Mouse (Mus musculus) T-cell, adult 2 months (primary cell): ENCODE data around the gene Cep19.

Experiments used
- DNase-seq: peaks from one replicate; pipeline ENCODE4 v3.0.0; 2022; ENCODE audit warnings: low spot score

Gene Cep19

DNA sequence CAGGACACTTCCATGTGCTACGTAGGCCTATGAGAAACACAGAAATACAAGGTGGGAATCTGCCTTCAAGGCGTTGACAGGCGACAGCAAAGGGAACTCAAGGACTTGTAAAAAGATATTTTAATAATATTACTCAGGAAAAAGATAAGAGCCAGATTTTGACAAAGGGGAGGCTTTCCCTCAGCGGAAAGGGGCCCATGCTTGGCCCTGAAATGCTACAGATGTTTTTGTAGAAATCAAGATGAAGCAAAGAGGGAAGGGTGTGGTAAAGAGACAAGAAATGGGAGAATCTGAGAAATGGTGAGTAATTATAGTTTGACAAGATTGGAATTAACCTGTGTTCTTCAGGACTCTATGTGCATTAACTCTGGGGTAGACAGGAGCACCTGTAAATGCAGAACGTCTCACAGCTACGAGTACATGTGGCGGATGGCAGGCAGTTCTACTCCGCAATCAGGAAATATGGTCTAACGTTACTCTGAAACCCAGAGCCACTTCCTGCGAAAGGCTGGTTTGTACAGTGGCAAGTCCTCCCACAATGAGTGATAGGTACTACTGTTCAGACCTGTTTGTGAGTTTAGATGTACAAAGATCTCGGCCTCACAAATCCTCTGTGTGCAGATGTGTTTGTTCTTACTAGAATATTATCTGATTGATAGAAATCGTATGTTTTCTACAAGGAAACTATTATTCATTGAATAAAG, 7.9 kb downstream of the Cep19 start:
- DNase-seq: peak; percentile 81

- DNase-seq: peak; percentile 63
These were observed 8.6 kb downstream of the Cep19 start for GRCm38 (mm10) chr16:32108170-32108569.

GRCm38 (mm10) chr16:32108578-32108977, 9.0 kb downstream of the Cep19 start:
- DNase-seq: no peak

DNA sequence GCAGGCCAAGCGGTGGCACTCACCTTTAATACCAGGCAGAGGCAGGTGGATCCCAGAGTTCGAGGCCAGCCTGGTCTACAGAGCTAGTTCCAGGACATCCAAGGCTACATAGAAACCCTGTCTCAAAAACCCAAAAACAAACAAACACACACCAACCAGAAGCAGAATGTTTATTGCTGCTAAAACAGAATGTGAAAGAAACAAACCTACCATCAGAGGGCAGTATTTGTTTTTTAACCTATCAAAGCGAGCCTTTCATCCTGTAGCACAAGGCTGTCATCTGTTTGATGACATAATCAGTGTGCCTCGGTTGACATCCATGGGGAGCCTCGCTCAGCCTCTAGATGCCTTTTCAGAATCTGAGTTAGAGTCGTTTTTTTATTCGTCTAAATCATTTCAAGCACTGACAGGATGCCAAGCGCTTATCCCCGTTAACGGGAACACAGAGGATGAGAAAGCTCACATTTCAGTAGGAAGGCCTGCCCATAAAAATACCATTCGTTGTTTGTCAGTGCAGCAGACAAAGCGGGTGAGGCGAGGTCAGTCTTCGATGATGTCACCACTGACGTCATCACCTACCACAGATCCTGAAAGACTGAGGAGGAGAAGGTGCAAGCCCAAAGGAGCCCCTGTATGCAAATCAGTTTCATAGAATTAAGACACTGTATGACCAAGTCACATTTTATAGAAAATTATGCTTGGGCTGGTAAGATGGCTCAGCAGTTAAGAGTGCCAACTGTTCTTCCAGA, 11.5 kb downstream of the Cep19 start:
- peak; percentile 60 for DNase-seq

- DNase-seq: peak; percentile 86
These were observed 14.1 kb downstream of the Cep19 start for GRCm38 (mm10) chr16:32113541-32114218.

DNA sequence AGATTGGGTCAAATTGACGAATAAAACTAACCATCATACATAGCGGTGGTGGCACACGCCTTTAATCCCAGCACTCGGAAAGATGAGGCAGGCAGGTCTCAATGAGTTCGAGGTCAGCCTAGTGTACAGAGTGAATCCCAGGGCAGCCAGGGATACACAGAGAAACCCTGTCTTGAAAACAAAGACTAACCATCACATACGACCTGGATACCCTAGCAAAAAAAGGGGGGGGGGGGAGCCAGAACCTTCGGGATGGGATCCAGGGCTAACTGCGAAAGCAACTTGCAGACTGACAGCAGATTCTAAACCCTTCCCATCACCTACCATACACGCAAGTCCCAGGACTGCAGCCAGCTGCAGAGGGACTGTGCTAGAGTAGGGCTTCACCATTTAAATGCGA, 14.8 kb downstream of the Cep19 start:
- no peak for DNase-seq

DNA sequence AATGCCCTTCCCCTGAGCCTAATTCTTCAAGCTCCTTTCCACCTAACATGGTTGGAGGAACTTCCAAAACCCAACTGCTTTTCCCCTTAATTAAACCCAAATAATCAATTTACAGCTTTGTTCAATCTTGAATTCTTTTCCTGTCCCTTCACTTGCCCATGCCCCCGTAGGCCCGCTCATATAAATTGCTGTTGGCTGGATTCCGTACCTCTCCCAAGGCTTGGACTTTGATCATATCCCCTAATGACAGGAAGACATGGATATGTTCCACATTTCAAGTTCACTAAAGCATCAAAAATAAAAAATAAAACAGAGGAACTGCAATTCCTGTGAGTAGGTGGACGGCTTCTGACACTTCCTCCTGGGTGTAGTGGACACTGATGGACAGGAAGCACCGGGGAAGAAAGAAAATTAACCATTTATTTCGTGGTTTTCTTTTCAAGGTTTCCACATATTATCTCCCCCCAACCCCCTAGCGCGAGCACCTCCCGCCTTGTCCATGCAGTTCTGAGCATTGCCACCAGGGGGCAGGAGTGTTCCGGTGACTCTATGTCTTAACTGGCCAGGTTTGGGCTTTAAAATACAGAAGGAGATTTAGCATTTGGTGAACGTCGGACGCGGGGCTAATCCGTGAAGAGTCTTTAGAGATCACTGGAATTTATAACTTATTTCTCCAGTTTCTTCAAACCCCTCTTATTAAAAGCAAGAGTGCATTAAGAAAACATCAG, 15.5 kb downstream of the Cep19 start:
- peak; percentile 82 for DNase-seq

GRCm38 (mm10) chr16:32115781-32116180, 16.2 kb downstream of the Cep19 start:
- no peak for DNase-seq

DNA sequence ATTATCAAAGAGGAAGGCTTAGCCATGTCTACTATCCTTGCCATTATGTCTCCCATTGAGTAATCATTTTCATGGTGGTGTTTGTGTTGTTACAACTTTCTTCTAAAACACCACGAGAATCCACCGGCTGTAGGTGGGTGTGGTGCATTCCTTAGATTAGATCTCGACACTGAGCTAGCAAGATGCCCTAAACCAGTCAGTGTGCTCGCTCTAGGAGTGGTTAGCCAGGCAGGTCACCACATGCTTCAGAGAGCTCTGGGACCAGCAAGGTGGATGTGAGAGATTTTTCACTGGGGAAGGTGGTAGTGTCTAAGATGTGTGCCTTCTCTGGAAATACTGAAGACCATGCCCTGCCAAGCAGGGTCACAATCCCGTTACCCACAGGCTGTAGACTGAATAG, 16.6 kb downstream of the Cep19 start:
- no peak for DNase-seq

GRCm38 (mm10) chr16:32120454-32120853, 20.9 kb downstream of the Cep19 start:
- no peak for DNase-seq

- DNase-seq: no peak
These were observed 24.4 kb downstream of the Cep19 start for GRCm38 (mm10) chr16:32124020-32124419.

DNA sequence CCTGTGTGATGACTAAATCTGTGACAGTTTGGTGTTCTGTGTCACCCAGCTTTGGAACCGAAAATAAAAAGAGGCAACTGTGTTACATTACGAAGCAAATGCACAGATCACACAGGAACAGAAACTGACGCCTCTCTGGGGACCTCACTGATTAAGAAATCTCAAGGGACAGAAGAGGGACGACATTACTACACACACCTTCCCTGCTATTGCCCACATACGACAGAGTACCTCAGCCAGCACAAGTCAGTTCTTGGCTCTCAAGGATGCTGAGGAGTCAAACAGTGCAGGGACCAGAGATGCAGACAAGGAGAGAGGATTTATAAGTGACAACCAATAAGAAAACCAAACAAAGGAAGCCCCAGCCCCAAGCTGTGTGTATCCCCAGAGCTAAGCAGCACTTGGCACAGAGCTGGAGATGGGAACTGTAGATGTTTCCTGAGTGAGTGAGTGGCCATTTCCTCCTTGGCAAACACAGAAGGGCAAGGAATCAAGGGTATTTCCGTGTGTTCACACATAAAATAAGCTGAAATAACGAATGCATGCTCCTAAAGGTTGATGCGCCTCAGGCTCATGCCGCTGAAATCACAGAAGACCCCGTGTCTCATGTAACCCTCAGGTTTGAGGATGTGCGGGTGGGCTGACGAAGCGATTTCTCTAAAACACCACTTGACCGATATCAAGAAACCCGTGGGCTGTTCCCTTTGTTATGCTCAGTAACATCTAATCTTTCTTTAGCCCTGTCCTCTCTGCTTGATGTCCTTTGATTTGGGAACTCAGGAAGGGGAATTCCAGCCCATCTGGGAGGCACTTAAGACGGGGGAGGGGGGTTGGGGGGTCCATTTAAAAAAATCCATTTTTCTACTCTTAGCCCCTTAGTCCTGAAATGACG, 25.1 kb downstream of the Cep19 start:
- DNase-seq: no peak

GRCm38 (mm10) chr16:32125364-32125763, 25.8 kb downstream of the Cep19 start:
- no peak for DNase-seq

DNA sequence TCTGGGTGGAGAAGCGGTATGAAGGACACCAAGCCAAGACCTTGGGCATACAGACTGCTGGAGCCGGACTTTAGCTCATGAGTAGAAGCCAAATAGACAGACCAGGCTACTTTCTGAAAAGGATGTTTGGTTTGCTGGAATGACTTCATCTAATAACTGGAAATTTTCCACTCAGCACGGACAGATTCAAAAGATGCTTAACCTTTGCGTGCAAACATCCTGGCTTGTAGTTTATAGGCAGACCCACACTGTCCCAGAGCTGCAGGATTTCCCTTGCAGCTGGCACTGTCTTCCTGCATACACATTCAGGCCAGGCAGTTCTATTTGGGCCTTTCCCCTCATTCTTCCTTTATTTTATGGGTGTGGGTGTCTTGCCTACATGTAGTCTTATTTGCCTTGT, 27.4 kb downstream of the Cep19 start:
- no peak for DNase-seq

DNA sequence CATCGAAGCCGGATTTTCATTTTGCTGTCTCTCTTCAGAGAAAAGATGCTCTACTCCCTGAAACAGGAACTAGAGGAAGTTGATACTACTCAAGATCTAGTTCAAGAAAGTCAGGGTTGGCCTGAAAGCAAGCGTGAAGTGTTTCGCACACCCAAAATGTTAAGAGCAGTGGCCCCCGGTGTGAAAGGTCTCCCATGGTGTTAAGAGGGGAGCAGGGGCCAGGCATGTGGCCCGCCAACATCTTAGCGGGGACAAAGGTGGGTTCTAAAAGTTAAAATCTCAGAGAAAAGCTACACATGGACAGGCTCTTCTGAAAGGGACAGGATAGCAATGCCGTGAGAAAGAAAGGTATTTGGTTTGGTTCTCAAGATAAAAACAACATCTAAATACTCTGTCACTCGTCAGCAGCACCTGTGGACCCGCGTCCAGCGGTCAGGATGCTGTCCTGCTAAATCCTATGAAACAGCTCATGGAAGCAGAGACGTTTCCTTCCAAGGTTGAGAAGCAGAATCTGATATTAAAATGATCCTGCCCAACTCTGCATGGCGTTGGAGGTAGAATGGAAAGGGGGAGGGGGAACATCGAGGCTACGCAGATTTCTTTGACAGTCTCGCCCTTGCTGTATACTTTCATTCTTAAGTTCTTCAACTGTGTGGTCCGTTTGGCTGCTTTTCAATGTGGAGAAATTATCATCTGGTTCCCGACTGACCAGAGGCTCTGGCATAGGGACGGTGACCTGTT, 30.0 kb downstream of the Cep19 start:
- DNase-seq: peak; percentile 34

DNA sequence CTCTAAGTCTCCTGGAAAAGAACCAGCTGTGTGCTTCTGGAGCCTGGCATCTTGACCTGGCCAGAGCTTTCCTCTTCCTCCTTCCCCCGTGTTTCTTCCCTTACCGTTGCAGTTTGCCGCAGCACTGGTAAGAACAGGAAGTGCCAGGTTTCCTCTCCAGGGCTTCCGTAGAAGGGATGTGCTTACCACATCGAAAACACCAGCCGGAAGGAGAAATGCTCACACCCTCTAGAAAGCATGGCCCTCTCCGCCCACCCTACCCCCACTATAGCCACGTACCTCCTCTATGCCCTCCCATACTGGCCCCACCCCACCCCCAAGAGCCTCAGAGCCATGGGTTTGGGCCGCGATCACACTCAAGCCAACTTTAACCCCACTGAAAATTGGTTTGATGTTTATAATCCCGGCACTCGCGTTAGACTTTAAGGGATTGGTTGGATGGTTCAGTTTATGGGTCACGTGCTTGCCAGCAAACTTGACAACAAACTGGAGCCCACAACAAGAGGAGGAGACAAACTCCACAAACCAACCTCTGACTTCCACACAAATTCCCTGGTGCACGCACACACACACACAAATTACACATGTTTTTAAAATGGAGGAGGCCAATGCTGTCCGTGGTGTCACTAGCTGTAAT, 30.7 kb downstream of the Cep19 start:
- peak; percentile 87 for DNase-seq

DNA sequence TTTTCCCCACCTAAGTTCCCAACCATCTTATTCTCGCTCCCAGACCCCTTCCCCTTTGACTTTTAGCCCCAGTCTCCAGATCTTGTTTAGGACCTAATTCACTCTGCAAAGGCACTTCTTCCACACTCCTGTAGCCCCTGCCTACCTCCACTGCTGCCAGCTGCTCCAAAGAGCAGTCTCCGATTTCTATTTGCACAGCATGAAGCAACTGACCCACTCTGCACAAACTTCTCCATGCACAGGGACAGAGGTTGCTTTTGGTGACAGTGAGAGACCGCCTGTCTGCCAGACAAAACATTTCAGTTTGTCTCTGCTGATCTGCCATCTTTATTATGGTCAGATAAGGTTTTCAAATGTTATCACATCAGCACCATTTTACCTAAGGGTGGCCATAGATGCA, 33.5 kb downstream of the Cep19 start:
- no peak for DNase-seq

DNA sequence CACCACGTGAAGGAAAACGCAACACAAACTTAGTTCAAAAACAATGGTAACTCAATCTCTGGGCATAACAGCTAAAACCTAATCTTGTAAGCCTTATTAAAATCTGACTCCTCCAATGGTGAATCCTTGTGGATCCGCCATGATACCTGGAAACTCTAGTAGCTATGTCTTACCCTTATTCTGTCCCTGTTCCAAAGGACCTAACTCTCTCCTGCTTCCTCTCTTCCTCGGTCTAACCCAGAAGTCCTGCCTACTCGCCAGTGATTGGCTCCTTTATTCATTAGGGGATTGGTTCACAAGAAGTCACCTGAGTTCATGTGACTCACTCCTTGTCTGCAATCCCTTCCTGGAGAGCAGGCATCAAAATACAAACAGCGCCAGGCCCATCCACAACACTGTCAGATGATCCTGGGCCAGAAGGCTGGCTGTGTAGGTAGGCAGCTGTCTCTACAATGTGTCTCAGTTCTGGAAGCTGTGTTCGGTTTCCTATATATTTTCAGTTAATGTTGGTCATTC, 36.3 kb downstream of the Cep19 start:
- no peak for DNase-seq

DNA sequence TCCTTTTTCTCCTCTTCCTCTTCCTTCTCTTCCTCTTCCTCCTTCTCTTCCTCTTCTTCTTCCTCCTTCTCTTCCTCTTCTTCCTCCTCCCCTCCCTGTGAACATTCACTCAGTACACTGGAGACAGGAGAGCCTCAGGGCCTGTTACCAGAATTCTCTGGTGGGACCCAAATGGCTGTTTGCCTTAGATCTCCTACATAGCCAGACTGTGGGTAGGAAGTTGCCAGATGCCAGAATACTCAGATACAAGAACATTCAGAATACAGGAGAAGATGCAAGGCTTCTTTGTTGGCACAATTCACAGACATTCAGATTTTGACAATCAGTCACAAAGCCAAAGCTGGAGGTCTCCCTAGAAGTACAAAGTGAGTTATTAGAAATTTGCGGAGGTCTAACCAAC, 39.4 kb downstream of the Cep19 start:
- no peak for DNase-seq

- no peak for DNase-seq
These were observed 44.2 kb downstream of the Cep19 start for GRCm38 (mm10) chr16:32143766-32144165.
